Mouse (Mus musculus): ENCODE measurements around the gene Arnt2. TPM values are rescaled to one million over a fixed set of nuclear protein-coding genes. Genes with fewer than 3 reads are reported as not detected.

Arnt2 gene
- polyA plus RNA-seq, 2 experiments, result 11.0 to 29.7 TPM

GRCm38 (mm10) chr7:84237655-84238054 is 172.3 kb downstream of the Arnt2 start:
- no peak for TF ChIP-seq POLR2A (IDR thresholded peaks at IDR 0.05; ENCODE audit: borderline replicate concordance, extremely low read depth, insufficient read depth, insufficient read length)
- H3K4me1 ChIP-seq (ENCODE audit: control insufficient read depth, insufficient read depth, low read length), result no peaks in the 10 kb centered on the region
- no peak overlapping the region for H3K4me2 ChIP-seq (replicated peaks; ENCODE audit: low read depth, low read length, severe bottlenecking)
- H3K4me3 ChIP-seq (replicated peaks; ENCODE audit: low read length), result no peak overlapping the region
- no peak overlapping the region for H3K9ac ChIP-seq (ENCODE audit: low read depth, low read length, severe bottlenecking)
- H3K27ac ChIP-seq (replicated peaks; ENCODE audit: low read depth, low read length), result no peak overlapping the region
- H3K9me3 ChIP-seq (ENCODE audit: control insufficient read depth, low read length), result no peaks in the 10 kb centered on the region
- WGBS, result 55% methylated on average over 4 of the region's 4 CpGs
- 0 out of 2 replicates have a peak, but pooled peaks have one; percentile 67 for ATAC-seq (ENCODE audit: low FRiP score, low read depth)
- H3K36me3 ChIP-seq (ENCODE audit: control insufficient read depth, insufficient read depth, low read length), result no peaks in the 10 kb centered on the region
- peak; percentile 66 for DNase-seq (ENCODE audit: low spot score)
- no peaks in the 10 kb centered on the region for H3K27me3 ChIP-seq (ENCODE audit: control insufficient read depth, insufficient read depth, low read length)

GRCm38 (mm10) chr7:84231396-84231795 is 178.6 kb downstream of the Arnt2 start:
- H3K36me3 ChIP-seq (ENCODE audit: control insufficient read depth, insufficient read depth, low read length), result no peaks in the 10 kb centered on the region
- no peaks in the 10 kb centered on the region for H3K9me3 ChIP-seq (ENCODE audit: control insufficient read depth, low read length)
- no peak for DNase-seq (ENCODE audit: low spot score)

GRCm38 (mm10) chr7:84227652-84228051 is 182.3 kb downstream of the Arnt2 start:
- TF ChIP-seq POLR2A (IDR thresholded peaks at IDR 0.05; ENCODE audit: borderline replicate concordance, extremely low read depth, insufficient read depth, insufficient read length), result no peak
- Histone ChIP-seq H3K4me3 (replicated peaks; ENCODE audit: low read length) (no peak overlapping the region), H3K27ac (replicated peaks; ENCODE audit: low read depth, low read length) (no peak overlapping the region), H3K9me3 (ENCODE audit: control insufficient read depth, low read length) (no peaks in the 10 kb centered on the region), H3K4me1 (ENCODE audit: control insufficient read depth, insufficient read depth, low read length) (no peaks in the 10 kb centered on the region), H3K27me3 (ENCODE audit: control insufficient read depth, insufficient read depth, low read length) (no peaks in the 10 kb centered on the region), H3K36me3 (ENCODE audit: control insufficient read depth, insufficient read depth, low read length) (no peaks in the 10 kb centered on the region), H3K9ac (ENCODE audit: low read depth, low read length, severe bottlenecking) (no peak overlapping the region), H3K4me2 (replicated peaks; ENCODE audit: low read depth, low read length, severe bottlenecking) (no peak overlapping the region)
- 67% methylated on average over 1 of the region's 1 CpGs for WGBS
- ATAC-seq (ENCODE audit: low FRiP score, low read depth) (no peak), DNase-seq (ENCODE audit: low spot score) (no peak)

More at GRCm38 (mm10) chr7:84231396-84231795, 178.6 kb downstream of the Arnt2 start:
- WGBS, result 24% methylated on average over 4 of the region's 4 CpGs
- Histone ChIP-seq H3K4me1 (ENCODE audit: control insufficient read depth, insufficient read depth, low read length) (no peaks in the 10 kb centered on the region), H3K4me2 (replicated peaks; ENCODE audit: low read depth, low read length, severe bottlenecking) (no peak overlapping the region), H3K9ac (ENCODE audit: low read depth, low read length, severe bottlenecking) (no peak overlapping the region), H3K27ac (replicated peaks; ENCODE audit: low read depth, low read length) (no peak overlapping the region), H3K4me3 (replicated peaks; ENCODE audit: low read length) (no peak overlapping the region), H3K27me3 (ENCODE audit: control insufficient read depth, insufficient read depth, low read length) (no peaks in the 10 kb centered on the region)
- no peak for TF ChIP-seq POLR2A (IDR thresholded peaks at IDR 0.05; ENCODE audit: borderline replicate concordance, extremely low read depth, insufficient read depth, insufficient read length)
- no peak for ATAC-seq (ENCODE audit: low FRiP score, low read depth)

- no peak for DNase-seq (ENCODE audit: low spot score)
- 67% methylated on average over 3 of the region's 3 CpGs for WGBS
Observed at GRCm38 (mm10) chr7:84226909-84227308, 183.1 kb downstream of the Arnt2 start.

GRCm38 (mm10) chr7:84212112-84212511 is 197.9 kb downstream of the Arnt2 start:
- Histone ChIP-seq H3K27me3 (ENCODE audit: control insufficient read depth, insufficient read depth, low read length) (no peaks in the 10 kb centered on the region), H3K4me2 (replicated peaks; ENCODE audit: low read depth, low read length, severe bottlenecking) (no peak overlapping the region), H3K4me3 (replicated peaks; ENCODE audit: low read length) (no peak overlapping the region), H3K9me3 (ENCODE audit: control insufficient read depth, low read length) (no peaks in the 10 kb centered on the region), H3K36me3 (ENCODE audit: control insufficient read depth, insufficient read depth, low read length) (no peaks in the 10 kb centered on the region), H3K27ac (replicated peaks; ENCODE audit: low read depth, low read length) (no peak overlapping the region), H3K9ac (ENCODE audit: low read depth, low read length, severe bottlenecking) (no peak overlapping the region), H3K4me1 (ENCODE audit: control insufficient read depth, insufficient read depth, low read length) (no peaks in the 10 kb centered on the region)
- DNase-seq (ENCODE audit: low spot score) (no peak), ATAC-seq (ENCODE audit: low FRiP score, low read depth) (no peak)
- WGBS, result 77% methylated on average over 1 of the region's 1 CpGs
- TF ChIP-seq POLR2A (IDR thresholded peaks at IDR 0.05; ENCODE audit: borderline replicate concordance, extremely low read depth, insufficient read depth, insufficient read length), result no peak

More at GRCm38 (mm10) chr7:84226909-84227308, 183.1 kb downstream of the Arnt2 start:
- Histone ChIP-seq H3K27me3 (ENCODE audit: control insufficient read depth, insufficient read depth, low read length) (no peaks in the 10 kb centered on the region), H3K27ac (replicated peaks; ENCODE audit: low read depth, low read length) (no peak overlapping the region), H3K9ac (ENCODE audit: low read depth, low read length, severe bottlenecking) (no peak overlapping the region), H3K9me3 (ENCODE audit: control insufficient read depth, low read length) (no peaks in the 10 kb centered on the region), H3K4me3 (replicated peaks; ENCODE audit: low read length) (no peak overlapping the region), H3K4me1 (ENCODE audit: control insufficient read depth, insufficient read depth, low read length) (no peaks in the 10 kb centered on the region), H3K4me2 (replicated peaks; ENCODE audit: low read depth, low read length, severe bottlenecking) (no peak overlapping the region), H3K36me3 (ENCODE audit: control insufficient read depth, insufficient read depth, low read length) (no peaks in the 10 kb centered on the region)
- no peak for TF ChIP-seq POLR2A (IDR thresholded peaks at IDR 0.05; ENCODE audit: borderline replicate concordance, extremely low read depth, insufficient read depth, insufficient read length)
- no peak for ATAC-seq (ENCODE audit: low FRiP score, low read depth)
